Mouse (Mus musculus) right cerebral cortex, postnatal 36 days (tissue): ENCODE measurements around the gene Adam17.
"Not testable (repeated sequence)": the region's sequence is repeated elsewhere in the genome, so short reads cannot be mapped to it uniquely, and the experiment has no call there.

ENCODE experiments used
- DNase-seq, 2 experiments: peaks; one replicate each; pipeline ENCODE4 v3.0.0; 2022; ENCODE audit warnings: low spot score in 2 of 2, mixed read lengths in 1 of 2

Gene Adam17

DNA sequence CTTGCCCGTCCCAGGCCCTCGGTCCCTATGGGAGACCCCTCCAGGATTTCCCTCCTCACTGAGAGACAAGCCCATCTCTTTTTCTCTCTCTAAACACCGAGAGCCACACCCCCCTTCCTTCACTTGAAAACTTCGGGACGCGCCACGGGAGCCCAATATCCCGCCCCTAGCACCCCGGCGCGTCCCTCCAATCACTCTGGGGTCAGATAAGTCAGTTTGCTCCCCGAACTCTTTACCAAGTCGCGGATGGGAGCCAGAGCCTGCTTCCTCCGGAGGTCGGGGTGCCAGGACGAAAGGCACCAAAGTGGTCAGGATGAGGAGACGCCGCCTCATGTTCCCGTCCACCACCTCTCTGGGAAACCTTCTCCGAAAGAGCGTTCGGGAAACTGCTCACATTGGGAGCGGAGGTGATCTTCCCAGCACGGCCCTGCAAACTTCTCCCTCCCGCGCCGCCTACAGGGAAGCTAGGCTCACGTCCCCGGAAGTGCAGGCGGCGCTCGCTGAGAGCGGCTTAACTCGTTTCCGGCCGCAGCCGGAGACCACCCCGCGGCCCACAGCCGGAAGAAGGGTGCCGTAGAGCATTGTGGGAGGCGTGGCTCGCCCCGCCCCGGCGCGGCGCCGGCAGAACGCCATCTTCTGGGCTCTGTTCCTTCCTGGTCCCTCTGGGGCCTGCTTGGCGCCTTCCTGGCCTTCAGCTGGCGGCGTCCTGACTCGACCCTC, at the start of gene Adam17:
Adam17 (minus strand) TSS at position 533 of the 720 bp plus-strand sequence.
- DNase-seq, result peak; percentile 93 to 95

DNA sequence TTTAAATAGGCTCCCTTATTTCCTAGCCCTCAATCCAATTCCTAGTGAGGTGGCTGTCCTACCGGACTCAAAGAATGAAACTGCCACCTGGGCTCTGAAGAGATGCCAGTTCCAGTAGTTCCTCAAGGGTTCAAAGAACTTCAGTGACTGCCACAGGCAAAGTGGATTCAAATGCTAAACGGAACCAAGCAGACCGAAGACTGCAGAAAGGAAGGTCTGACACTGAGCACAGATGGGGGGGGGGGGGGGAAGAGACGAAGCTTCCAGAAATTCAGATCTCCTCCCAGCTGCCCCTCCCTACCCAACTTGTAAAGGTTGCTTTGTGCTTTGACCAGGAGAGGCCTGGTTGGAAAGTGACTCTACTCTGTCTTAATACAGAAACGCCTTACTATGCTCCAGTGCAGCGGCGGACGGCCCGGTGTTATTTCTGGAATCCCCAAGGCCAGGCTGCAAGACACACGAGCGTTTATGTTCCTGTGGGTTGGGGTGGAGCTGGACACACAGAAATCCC, 45.2 kb upstream of the Adam17 start:
- DNase-seq, result peak in 1 of 2 experiments; percentile 21

DNA sequence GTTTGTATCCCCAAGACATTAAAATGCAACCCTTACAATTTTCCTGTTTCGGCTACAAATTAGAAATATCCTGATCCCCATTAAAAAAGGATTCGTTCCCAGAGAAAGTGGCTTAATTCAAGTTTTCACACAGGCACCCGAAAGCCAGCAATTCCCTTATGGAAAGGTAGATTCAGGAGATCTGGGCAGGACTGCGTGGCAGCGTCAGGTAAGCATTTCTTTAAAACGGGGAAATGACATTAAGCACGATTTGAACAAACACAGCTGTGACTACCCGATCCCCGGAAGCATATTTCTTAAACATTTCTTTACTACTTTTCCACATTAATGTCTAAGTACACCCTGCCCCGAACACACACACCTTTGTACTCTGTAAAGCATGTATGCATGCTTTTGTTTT, 44.7 kb upstream of the Adam17 start:
- DNase-seq, result no peak

DNA sequence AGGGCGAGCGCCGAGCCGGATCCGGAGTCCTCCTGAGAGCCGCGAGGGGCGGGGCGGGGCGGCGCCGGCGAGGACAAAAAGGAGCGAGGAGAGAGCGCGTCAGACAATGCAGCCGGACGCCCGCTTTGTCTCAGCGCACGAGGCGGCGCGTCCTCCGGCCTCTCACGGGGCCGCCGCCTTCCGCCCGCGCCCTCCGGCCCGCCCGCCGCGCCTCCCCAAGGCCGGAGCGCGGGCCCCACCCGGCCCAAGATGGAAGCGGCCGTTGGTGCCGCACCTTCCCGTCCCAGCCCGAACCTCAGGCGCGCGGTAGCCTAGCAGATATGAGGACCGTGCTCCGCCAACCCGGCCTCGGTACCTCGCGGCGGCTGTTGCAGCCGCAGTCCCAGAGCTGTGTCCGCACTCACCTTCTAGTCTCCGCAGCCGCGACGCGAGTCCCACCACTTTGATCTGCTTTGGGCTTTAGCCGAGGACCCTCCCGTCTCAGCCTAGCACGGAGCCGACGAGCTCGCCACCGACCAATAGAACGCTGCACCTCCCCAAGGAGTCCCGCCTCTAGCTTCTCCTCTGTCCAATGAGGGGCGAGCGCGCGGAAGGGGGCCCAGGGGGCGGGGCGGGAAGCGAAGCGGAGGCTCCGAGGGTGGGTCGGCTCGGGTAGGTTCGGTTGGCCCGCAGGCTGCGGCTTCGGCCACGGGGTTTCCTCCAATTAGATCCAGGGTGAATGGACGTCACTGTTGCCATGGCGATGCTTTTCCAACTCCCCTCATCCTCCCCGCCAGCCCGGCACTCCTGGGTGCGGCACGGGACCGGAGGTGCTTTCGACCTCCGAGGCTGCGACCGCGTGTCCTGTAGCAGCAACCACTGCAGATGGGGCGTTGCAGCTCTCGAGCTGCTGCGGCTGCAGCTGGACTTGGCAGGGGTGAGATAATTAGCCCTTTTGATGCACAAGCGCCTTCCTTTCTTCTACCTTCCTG, 44.0 kb upstream of the Adam17 start, which contains the start of gene Ywhaq:
Ywhaq (minus strand) TSS at position 538 of the 971 bp plus-strand sequence.
- peak; percentile 98 to 99 for DNase-seq

DNA sequence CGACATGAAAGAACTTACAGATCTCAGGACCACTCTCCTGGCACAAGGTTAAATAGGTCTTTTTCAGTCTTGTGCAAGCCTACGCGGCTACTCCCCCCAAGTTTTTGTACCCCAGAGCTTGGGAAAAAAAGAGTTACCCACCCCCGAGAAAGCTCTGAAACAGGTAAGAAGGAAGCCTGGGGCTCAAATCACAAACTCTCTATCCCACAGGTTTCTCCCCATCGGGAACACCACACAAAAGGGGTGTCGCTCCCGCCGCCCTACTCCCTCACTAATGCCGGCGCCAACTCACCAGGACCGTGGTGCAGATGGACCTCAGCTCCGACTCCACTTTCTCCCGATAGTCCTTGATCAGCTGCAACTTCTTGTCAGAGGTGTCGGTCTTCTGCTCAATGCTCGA, 43.1 kb upstream of the Adam17 start:
- DNase-seq, result no peak

DNA sequence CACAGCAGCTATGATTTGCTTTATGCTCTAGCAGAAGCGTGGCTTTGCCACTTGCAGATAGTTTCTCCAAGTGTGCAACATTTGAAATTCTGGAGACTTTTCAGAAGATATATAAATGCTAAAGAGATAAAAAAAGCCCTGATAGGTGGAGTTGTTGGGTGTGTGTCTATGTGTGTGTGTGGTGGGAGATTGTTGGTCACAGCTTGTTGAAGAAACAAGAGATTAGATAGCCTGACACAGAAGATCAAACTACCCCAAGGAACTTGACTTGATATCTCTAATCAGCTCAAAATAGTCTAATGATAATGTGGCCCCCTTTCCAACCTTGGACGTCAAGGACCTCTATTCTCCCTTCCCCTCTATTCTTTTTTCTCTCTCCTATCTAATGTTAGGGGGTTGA, 37.2 kb upstream of the Adam17 start:
- no peak for DNase-seq

DNA sequence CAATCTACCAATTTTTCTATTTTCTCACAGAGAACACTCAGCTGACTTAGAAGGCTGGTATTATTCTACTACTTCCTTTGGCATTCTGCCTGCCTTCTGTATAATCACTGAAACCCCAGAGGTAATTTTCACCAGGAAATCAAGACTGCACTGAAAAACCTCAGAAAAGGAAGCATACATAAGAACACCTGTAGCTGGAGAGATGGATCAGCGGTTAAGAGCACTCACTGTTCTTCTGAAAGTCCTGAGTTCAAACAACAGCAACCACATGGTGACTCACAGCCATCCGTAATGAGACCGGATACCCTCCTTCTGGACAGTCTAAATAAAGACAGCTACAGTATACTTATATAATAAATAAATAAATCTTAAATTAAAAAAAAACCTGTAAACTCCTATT, 36.2 kb upstream of the Adam17 start:
- DNase-seq, result no peak

DNA sequence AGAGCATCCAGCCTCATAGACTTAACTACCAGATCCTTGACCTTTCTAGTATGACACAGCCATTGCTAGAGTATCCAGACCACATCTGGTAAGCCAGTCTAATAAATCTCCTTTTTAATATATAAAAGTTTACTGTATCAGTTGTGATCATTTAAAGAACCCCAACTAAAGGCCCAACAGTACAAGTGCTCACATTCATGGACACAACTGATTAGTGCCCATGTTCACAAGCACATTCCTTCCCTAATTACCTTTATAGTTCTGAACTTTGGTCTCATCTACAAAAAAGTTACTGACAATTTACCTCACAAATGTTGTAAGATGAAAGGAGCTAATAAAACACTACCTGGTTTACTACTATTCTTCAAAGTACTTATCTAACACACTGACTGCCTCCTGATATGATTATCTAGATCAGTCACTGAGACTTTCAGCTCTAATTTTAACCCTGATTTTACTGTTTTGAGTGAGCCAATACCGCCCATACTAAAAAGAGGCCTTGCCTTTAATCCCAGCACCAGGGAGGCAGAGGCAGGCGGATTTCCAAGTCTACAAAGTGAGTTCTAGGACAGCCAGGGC, 35.4 kb upstream of the Adam17 start:
- DNase-seq, result no peak

DNA sequence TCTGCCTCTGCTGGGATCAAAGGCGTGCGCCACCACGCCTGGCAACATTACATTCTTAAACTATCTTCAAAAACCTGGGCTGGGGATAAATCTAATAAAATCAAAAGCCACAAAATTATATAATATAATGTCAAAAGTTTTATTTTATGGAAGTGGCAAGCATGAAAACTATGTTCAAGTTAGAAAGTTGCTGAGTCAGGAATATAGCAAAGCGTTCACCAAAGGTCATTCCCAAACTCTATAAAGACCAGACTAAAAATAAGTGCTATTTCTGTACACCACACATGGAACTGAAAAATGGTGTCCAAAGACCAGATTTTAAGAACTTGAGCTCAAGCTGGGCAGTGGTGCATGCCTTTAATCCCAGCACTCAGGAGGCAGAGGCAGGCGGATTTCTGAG, 29.3 kb upstream of the Adam17 start:
- no peak for DNase-seq

DNA sequence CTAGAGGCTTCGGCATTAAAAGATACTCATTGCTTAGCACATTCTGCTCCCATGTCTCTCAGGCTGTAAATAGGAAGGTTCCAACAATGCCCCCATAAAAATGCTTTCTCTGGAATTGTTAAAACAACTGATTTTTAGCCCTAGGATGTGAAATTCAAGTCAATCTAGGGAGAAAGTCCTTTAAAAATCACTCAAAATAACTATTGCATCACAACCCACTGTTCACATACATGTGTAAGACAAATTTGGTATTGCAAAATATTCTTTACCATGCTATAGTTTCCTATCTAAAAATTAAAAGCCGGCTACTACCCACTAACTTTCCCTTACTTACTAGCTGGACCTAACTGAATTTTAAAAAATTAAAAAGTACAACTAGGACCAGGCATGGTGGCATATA, 12.8 kb upstream of the Adam17 start:
- DNase-seq, result no peak

DNA sequence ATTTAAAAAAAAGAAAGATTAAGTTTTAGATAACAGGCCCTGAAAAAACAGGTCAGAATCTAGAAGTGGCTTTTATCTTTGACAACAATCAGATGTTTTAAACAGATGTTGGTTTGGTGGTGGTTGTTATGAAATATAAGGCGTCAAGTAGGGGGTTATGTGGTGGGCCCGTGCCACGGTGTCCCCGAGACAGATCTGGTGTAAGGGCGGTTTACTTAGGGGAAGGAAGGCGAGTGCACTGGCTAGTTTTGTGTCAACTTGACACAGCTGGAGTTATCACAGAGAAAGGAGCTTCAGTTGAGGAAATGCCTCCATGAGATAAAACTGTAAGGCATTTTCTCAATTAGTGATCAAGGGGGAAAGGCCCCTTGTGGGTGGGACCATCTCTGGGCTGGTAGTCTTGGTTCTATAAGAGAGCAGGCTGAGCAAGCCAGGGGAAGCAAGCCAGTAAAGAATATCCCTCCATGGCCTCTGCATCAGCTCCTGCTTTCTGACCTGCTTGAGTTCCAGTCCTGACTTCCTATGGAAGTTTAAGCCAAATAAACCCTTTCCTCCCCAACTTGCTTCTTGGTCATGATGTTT, 5.4 kb upstream of the Adam17 start:
- not testable (repeated sequence) for DNase-seq

DNA sequence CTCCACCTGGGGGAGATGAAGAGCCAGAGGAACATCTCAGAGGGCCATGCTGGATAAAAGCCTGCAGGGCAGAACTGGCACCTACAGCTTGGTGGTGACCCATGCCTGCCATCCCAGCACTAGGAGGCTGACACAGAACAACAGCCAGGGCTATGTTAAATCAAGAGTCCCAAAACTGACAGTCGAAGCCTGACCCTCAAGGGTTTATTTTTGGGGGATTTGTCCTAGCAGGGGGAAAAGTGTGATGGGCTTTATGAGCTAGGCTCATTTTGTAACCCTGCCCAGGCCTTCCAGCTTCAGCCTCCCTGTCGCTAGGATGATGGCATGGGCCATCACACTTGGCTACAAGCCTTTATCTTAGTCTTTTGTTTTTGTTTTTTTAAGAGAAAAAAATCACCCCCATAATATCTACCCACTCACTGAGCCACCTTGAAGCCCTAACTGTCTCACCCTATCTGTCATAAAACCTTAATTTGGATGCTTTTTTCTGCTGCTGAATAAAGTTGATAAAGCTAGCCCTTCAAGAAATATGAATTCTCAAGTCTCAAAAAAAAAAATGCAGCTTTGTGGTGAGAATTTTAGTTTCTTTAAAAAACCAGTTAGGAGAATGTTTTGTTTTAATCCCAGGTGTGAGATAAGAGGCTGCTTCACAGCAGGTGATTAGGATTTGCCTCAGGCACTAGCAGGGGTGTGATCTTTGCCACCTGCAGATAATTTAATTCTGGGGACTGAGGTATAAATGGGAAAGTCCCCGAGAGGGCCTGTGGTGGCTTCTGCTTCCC, 2.1 kb upstream of the Adam17 start:
- no peak for DNase-seq

DNA sequence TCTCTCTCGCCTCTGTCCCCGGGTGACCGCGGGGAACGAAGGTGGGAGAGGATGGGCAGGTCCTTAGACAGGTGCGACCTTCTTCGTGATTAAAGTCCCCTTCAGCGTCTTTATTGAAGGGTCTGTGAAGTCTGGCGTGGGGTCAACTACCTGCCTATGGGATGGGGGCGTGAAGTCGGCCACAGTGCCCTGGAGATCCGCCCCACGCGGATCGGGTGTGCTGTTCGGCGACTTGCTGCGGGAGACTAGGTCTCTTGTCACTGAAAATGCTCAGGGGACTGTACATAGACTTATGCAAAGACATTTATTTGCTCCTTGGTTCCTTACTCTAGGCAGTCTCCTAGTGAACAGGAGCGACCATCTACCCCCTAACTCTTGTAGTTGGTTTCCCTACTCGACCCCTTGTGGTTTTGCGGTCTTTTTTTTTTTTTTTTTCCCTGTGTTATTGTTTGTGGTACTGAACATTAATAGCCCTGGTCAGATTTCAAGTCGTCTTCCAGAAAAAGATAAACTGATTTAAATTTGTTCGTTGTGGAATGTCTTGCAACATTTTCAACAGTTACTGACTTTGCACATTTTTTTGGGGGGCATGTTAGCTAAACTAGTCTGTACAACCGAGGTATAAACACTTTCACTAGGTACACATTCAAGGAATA, 516 bp upstream of the Adam17 start:
- no peak for DNase-seq

DNA sequence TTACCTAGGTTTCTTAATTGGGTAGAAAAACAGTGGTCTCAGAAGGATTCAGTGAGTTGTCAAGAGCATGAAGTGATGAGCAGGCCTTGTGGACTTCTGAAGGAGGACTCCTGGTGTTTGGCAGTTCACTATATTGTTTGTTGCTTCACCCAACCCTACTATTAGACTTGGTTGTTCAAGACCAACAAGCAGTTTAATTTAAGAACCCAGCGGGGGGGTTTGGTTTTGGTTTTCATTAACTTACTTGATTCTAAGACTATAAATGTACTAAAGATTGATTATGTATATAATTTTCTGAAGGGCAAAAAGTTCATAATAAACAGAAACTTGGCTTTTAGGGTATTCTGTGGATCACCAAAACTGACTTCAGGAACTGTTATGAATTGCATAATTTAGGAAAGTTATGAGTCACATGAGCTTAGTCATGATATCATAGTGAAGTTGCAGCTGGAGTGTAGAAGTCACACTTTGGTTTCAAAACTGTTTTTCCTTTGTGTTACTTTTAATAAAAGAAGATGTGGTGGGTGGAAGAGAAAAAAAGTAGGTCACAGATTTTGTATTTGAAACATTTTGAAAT, 3.3 kb downstream of the Adam17 start:
- no peak for DNase-seq

DNA sequence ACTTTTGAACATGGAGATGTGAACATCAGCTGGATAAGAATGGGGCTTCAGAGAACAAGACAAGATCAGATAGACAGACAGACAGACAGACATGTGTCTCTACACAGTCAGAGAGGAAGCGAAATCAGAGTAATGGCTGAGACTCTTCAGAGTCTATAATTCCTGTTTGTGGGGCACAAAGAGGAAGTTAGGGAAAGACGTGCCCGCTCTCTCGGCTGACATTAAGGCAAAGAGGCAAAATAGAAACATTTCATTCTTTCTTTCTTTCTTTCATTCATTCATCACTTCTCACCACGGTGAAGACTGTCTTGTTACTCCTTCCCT, 4.4 kb downstream of the Adam17 start:
- no peak for DNase-seq

DNA sequence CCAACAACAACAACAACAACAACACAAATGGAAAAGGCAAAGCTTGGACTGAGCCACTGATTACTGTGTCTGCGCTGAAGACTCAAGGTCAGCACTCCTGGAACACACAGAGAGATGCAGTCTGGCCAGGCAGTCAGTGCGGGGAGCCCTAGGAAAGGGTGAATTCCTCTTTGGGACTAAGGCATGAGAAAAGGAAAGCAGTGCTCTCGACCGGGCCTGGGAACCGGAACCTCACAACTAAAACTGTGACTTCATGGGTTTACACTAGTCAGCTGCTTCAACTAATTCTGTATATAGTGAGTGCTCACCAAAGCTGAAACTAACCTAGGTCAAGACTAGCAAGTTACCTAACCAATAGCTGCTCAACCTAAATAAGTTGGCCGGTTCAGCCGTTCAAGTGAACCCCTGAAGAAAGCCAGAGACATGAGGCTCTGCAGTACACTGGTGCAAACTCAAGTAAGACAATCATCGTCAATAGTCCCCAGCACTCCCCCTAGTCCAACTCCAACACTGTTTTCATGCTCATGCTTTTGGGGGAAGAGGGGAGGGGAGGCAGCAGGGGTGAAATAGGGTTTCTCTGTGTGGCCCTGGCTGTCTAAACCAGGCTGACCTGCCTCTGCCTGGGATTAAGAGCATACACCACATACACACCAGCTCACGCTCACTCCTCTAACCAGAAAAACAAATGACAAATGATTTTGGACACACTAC, 4.9 kb downstream of the Adam17 start:
- DNase-seq, result no peak

DNA sequence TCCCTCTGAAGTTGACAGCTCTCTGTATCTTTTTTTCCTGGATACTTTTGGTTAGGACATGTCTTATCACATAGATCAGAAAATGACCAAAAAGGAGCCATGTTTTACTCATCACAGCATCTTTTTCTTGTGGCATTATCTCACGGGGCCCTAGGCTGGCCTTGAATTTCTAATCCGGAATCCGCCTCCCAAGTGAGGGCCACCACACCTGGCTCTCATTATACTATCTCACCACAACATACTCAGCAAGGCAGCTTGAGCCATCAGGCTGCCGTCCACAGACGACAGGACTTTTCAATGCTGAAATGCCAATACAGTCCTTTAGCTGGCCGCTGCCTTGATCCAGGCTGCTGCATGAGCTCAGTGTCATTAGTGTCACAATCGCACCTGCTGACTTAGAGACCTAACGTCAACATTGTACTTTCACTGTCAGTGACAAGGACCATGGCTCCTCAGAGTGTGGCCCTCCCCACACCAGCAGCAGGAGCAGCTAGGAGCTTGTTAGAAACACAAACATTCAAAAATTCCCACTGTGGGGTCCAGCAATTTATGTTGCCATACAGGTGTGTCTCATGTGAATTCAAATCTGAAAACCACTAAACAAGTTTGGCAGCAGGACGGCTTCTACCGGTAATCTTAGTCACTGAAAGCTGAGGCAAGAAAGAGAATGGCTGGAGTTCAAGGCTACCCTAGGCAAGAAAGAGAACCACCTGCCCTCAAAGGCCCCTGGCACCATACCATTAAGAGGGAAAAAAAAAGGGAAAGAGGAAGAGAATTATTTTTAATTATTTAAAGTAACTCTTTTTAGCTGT, 8.6 kb downstream of the Adam17 start:
- DNase-seq, result no peak

DNA sequence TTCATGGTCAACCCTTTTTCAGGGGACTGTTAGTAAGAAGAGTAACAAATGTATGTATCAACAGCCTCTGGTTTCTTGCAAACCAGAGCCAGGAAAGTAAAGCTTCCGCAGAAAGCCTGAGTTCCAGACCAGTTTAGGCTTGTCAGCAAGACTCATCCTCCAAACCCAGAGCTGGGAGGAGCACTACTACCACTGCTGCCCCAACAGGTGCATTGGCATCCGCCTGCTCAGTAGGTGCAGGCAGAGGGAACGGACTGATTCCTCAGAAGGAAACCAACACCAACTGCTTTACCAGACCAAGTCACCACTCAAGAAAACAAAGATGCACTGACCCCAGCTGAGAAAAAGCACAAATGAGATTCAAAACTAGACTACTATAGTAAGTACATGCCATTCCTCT, 10.2 kb downstream of the Adam17 start:
- no peak for DNase-seq

DNA sequence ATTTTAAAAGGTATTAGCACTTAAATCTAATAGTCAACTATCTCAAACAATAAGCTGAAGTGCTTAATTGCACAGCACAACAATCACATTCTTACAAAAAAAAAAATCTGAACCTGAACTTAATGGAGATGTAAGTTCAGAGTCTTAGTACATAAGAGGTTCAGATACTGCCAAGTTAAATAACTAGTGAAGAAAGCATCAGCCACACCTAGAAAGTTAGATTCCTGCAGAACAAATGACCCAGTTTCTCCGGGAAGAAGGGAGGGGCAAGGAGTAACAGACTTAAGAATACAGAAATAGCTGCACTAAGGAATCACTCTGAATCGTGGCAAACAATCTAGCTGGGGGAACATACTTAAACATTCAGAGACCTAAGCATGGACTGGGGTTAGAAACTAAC, 10.7 kb downstream of the Adam17 start:
- no peak for DNase-seq
